Mouse (Mus musculus): Measurements from ENCODE around the gene Gm4952. TPM values are rescaled to one million over a fixed set of nuclear protein-coding genes. Genes with fewer than 3 reads are reported as not detected.

Gene Gm4952
- polyA plus RNA-seq, 1 experiment from 2014 or later = not detected

DNA sequence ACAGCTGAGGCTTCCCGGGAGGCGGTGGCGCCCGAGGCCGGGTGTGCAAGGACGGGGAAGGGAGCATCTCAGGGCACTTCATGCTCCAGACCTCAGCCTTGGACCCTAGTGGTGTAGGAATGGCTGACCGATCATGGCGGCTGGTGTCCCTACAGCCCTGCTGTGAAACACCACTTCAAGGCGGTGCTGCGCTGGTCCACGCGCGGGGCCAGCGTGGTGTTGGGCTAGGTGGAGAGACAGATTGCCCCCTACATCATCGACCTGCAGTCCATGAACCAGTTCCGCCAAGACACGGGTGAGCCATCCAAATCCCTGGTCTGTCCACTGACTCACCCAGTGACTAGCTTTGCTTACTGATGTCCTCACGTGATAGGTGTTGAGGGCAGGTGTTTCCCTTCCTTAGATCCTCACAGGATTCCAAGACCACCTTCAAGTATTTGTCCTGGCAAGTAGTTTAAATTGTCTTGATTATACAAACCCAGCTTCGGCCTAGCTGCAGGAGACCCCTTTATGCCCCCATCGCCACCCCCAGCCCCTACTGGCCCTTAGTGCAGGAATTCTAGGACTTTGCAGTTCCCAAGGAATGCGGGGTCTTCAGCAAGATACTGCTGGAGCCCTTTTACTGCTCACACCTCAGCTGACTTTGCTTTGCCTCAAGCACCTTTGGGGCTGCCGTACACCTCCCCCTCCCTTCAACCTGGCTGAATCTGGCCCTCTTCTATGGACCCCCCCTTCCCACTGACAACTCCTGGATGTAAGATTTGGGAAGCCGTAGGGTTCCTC, 3.3 kb upstream of the Gm4952 start:
- H3K27ac ChIP-seq (ENCODE audit: low read length) = no peak overlapping the region
- peak overlapping the region; percentile 69 for H3K4me3 ChIP-seq (ENCODE audit: low read length)
- H3K9ac ChIP-seq (ENCODE audit: low read length) = peak overlapping the region; percentile 74
- peak; percentile 34; the same call in 1 of the 2 replicates for ATAC-seq (replicated peaks; ENCODE audit: extremely low read depth, insufficient read depth, low FRiP score)
- H3K27me3 ChIP-seq (ENCODE audit: control insufficient read depth, insufficient read depth, low read length) = no peaks in the 10 kb centered on the region
- WGBS = 17% methylated on average over 23 of the region's 23 CpGs
- H3K36me3 ChIP-seq (ENCODE audit: control insufficient read depth, insufficient read depth) = no peaks in the 10 kb centered on the region
- no peaks in the 10 kb centered on the region for H3K9me3 ChIP-seq (replicated peaks; ENCODE audit: control insufficient read depth, low read length)
- peak overlapping the region; percentile 89 for H3K4me2 ChIP-seq (ENCODE audit: low read depth, low read length)
- no peaks in the 10 kb centered on the region; the same call in 1 of the 2 replicates for H3K4me1 ChIP-seq (ENCODE audit: control insufficient read depth, insufficient read depth, low read length)

DNA sequence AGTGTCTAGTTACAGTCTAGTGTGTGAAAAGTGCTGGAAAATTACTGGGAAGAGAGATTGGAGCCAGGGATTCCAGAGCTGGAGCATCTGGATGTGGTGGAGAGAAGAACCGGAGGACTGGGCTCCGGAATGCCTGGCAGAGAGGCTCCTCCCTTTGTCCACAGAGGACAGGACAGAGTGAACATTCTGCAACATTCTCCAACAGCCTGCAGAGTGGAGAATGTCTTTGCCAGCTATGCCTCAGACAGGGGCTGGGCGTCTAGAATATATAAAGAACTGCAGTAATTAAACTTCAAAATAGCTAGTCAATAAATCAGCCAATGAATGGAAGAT, 2.7 kb upstream of the Gm4952 start:
- ATAC-seq (replicated peaks; ENCODE audit: extremely low read depth, insufficient read depth, low FRiP score) = no peak
- Histone ChIP-seq H3K9ac (ENCODE audit: low read length) (no peak overlapping the region), H3K36me3 (ENCODE audit: control insufficient read depth, insufficient read depth) (no peaks in the 10 kb centered on the region), H3K4me1 (ENCODE audit: control insufficient read depth, insufficient read depth, low read length) (no peaks in the 10 kb centered on the region; the same call in 1 of the 2 replicates), H3K4me3 (ENCODE audit: low read length) (no peak overlapping the region), H3K27ac (ENCODE audit: low read length) (no peak overlapping the region), H3K9me3 (replicated peaks; ENCODE audit: control insufficient read depth, low read length) (no peaks in the 10 kb centered on the region), H3K4me2 (ENCODE audit: low read depth, low read length) (no peak overlapping the region), H3K27me3 (ENCODE audit: control insufficient read depth, insufficient read depth, low read length) (no peaks in the 10 kb centered on the region)
- 54% methylated on average over 3 of the region's 3 CpGs for WGBS

DNA sequence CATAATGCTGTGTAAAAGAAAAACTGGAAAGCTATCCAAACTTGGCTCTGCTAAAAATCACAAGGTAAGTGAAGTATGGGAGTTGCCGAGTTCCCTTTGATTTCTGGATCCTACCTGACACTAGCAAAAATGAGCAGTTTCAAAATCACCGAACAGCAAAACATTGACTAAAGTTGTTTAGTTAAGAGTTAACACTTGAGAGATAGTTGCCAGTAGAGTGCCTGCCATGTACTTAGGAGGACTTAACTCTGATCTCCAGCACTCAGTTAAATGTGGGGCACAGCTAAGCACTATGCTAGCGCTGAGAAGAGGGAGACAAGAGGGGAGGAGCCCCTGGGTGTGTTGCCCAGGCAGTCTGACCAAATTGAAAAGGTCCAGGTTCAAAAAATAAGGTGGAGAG, 1.1 kb upstream of the Gm4952 start:
- H3K36me3 ChIP-seq (ENCODE audit: control insufficient read depth, insufficient read depth) = no peaks in the 10 kb centered on the region
- WGBS = 68% methylated on average over 3 of the region's 3 CpGs
- no peak overlapping the region for H3K4me3 ChIP-seq (ENCODE audit: low read length)
- ATAC-seq (replicated peaks; ENCODE audit: extremely low read depth, insufficient read depth, low FRiP score) = no peak
- no peaks in the 10 kb centered on the region for H3K27me3 ChIP-seq (ENCODE audit: control insufficient read depth, insufficient read depth, low read length)
- H3K9me3 ChIP-seq (replicated peaks; ENCODE audit: control insufficient read depth, low read length) = no peaks in the 10 kb centered on the region
- H3K4me2 ChIP-seq (ENCODE audit: low read depth, low read length) = no peak overlapping the region
- no peak overlapping the region for H3K9ac ChIP-seq (ENCODE audit: low read length)
- no peak overlapping the region for H3K27ac ChIP-seq (ENCODE audit: low read length)
- no peaks in the 10 kb centered on the region; the same call in 1 of the 2 replicates for H3K4me1 ChIP-seq (ENCODE audit: control insufficient read depth, insufficient read depth, low read length)

DNA sequence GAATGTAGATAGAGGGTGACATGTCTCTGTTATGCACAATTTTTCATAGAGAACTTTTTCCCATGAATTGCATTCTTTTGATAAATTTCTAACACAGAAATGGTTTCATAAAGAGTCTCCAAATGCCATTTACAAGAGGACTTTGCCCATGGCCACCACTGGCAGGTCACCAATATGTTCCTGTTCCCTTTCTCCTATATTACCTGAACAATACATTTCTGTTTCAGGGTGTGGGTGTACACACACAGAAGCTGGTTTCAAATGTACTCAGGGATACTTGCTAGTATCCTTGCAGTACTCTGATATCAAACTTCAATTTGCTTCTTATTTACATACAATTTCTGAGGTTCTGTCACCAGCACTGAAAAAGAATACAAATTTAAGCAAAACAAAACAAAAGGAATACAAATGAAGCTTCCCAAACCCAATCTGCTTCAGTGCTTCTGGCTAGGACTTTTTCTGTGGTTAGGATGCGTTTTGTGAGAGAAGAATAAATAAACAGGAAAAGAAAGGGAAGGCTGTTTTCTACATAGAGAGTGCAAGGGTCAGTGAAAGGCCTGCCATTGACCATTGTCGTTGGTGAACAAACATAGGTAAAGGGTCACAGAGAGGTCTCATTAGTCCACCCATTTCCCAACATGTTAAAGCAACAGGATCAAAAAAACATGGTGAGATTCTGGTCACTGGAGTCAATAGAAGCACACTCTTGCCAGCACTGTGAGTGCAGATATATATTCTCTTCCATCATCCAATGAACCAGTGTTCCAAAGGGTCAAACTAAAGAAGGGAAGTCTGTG, 1.1 kb downstream of the Gm4952 start:
- WGBS = 53% methylated on average over 2 of the region's 2 CpGs
- Histone ChIP-seq H3K9me3 (replicated peaks; ENCODE audit: control insufficient read depth, low read length) (no peaks in the 10 kb centered on the region), H3K27ac (ENCODE audit: low read length) (no peak overlapping the region), H3K36me3 (ENCODE audit: control insufficient read depth, insufficient read depth) (no peaks in the 10 kb centered on the region), H3K4me3 (ENCODE audit: low read length) (no peak overlapping the region), H3K27me3 (ENCODE audit: control insufficient read depth, insufficient read depth, low read length) (no peaks in the 10 kb centered on the region), H3K9ac (ENCODE audit: low read length) (no peak overlapping the region), H3K4me1 (ENCODE audit: control insufficient read depth, insufficient read depth, low read length) (no peaks in the 10 kb centered on the region; the same call in 1 of the 2 replicates), H3K4me2 (ENCODE audit: low read depth, low read length) (no peak overlapping the region)
- ATAC-seq (replicated peaks; ENCODE audit: extremely low read depth, insufficient read depth, low FRiP score) = no peak

DNA sequence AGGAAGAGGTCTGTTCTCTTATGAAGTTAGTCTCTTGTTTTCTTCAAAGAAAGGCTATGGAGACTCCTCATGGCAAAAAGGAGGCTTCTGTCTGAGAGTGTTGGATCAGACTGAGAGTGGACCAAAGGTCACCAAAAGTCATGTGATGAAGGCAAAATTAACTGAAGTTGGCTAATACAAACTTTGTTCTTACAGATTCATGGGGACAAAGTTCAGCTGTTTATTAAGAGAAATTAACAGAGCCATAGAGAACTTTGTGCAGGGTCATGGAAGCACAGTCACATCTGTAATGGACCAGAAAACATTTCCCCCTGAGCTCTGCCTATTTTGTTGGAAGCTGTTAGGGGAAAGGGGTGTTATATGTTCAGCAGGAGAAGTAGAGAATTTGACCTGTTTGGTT, 8.6 kb downstream of the Gm4952 start:
- H3K4me3 ChIP-seq (ENCODE audit: low read length) = no peak overlapping the region
- H3K27me3 ChIP-seq (ENCODE audit: control insufficient read depth, insufficient read depth, low read length) = no peaks in the 10 kb centered on the region
- H3K9ac ChIP-seq (ENCODE audit: low read length) = no peak overlapping the region
- no peaks in the 10 kb centered on the region for H3K9me3 ChIP-seq (replicated peaks; ENCODE audit: control insufficient read depth, low read length)
- H3K4me2 ChIP-seq (ENCODE audit: low read depth, low read length) = no peak overlapping the region
- no peaks in the 10 kb centered on the region for H3K4me1 ChIP-seq (ENCODE audit: control insufficient read depth, insufficient read depth, low read length)
- no peak for ATAC-seq (replicated peaks; ENCODE audit: extremely low read depth, insufficient read depth, low FRiP score)
- no peak overlapping the region for H3K27ac ChIP-seq (ENCODE audit: low read length)
- no peaks in the 10 kb centered on the region for H3K36me3 ChIP-seq (ENCODE audit: control insufficient read depth, insufficient read depth)

DNA sequence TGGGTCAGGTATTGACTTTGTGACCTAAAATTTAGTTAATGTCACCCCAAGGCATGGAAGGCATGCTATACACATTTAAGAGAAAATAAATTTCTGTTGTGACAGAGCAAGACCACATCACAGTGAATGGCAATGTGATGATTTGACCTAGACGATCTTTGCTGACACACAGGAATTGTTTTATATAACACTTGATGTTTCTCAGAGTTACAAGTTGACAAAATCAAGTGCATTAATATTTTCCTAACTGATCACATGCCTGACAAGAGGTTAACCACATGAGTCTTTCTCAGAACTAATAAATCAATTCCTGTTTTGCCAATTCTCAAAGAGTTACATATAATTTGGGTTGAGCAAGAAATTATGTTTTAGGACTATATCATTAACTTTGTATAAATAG, 13.9 kb downstream of the Gm4952 start:
- no peaks in the 10 kb centered on the region for H3K36me3 ChIP-seq (ENCODE audit: control insufficient read depth, insufficient read depth)
- WGBS = 56% methylated on average over 1 of the region's 1 CpGs
- H3K27me3 ChIP-seq (ENCODE audit: control insufficient read depth, insufficient read depth, low read length) = no peaks in the 10 kb centered on the region
- no peak overlapping the region for H3K27ac ChIP-seq (ENCODE audit: low read length)
- ATAC-seq (replicated peaks; ENCODE audit: extremely low read depth, insufficient read depth, low FRiP score) = no peak
- no peaks in the 10 kb centered on the region for H3K9me3 ChIP-seq (replicated peaks; ENCODE audit: control insufficient read depth, low read length)
- H3K4me2 ChIP-seq (ENCODE audit: low read depth, low read length) = no peak overlapping the region
- H3K9ac ChIP-seq (ENCODE audit: low read length) = no peak overlapping the region
- H3K4me3 ChIP-seq (ENCODE audit: low read length) = no peak overlapping the region
- no peaks in the 10 kb centered on the region for H3K4me1 ChIP-seq (ENCODE audit: control insufficient read depth, insufficient read depth, low read length)

DNA sequence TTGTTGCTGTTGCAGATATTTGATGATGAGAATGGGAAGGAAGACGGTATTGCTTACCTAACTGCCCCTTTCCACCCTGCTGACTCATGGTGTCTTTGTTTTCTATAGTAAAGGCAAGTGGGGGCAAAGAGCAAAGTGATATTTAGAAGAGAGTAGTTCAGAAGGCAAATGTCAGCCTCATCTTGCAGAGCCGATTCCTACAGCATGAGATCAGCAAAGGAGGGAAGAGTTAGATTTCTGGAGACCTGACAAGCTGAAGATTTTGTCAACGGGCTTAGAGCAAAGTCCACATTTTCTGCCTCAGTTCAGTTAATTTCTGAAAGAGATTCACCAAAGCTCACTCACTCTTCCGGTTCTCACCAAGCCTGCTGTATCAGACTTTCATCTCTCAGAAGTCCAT, 33.4 kb downstream of the Gm4952 start, which contains the start of gene Glyat:
Glyat (plus strand) TSS at position 133 of the 400 bp plus-strand sequence.
- Histone ChIP-seq H3K9ac (ENCODE audit: low read length) (no peak within 1 kb of the TSS), H3K36me3 (ENCODE audit: control insufficient read depth, insufficient read depth) (no peaks in the 10 kb centered on the region), H3K9me3 (replicated peaks; ENCODE audit: control insufficient read depth, low read length) (no peaks in the 10 kb centered on the region), H3K27me3 (ENCODE audit: control insufficient read depth, insufficient read depth, low read length) (no peaks in the 10 kb centered on the region), H3K27ac (ENCODE audit: low read length) (no peak within 1 kb of the TSS), H3K4me1 (ENCODE audit: control insufficient read depth, insufficient read depth, low read length) (no peaks in the 10 kb centered on the region), H3K4me3 (ENCODE audit: low read length) (no peak within 1 kb of the TSS), H3K4me2 (ENCODE audit: low read depth, low read length) (no peak within 1 kb of the TSS)
- 59% methylated on average over 4 of the region's 4 CpGs for WGBS
- no peak for ATAC-seq (replicated peaks; ENCODE audit: extremely low read depth, insufficient read depth, low FRiP score)

DNA sequence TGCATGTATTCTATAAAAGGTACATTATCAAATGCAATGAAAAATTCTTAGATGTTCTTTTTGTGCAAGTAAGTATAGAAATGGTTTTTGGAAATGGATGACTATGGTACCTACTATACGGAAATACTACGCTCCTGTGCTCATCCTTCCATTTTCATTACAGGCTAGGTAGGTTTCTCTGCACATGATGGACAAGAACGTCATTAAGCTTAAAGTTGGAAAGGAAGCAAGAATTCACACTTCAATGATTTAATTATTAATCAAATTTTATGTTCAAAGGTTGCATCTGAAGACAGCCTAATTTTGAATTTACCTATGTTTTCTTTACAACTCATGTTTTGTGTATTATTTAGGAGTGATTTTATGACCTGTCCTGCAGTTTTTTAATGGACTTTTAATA, 34.5 kb downstream of the Gm4952 start:
- Histone ChIP-seq H3K9ac (ENCODE audit: low read length) (no peak overlapping the region), H3K4me1 (ENCODE audit: control insufficient read depth, insufficient read depth, low read length) (no peaks in the 10 kb centered on the region), H3K4me2 (ENCODE audit: low read depth, low read length) (no peak overlapping the region), H3K36me3 (ENCODE audit: control insufficient read depth, insufficient read depth) (no peaks in the 10 kb centered on the region), H3K27ac (ENCODE audit: low read length) (no peak overlapping the region), H3K27me3 (ENCODE audit: control insufficient read depth, insufficient read depth, low read length) (no peaks in the 10 kb centered on the region), H3K9me3 (replicated peaks; ENCODE audit: control insufficient read depth, low read length) (no peaks in the 10 kb centered on the region), H3K4me3 (ENCODE audit: low read length) (no peak overlapping the region)
- no peak for ATAC-seq (replicated peaks; ENCODE audit: extremely low read depth, insufficient read depth, low FRiP score)
- WGBS = 80% methylated on average over 3 of the region's 3 CpGs

DNA sequence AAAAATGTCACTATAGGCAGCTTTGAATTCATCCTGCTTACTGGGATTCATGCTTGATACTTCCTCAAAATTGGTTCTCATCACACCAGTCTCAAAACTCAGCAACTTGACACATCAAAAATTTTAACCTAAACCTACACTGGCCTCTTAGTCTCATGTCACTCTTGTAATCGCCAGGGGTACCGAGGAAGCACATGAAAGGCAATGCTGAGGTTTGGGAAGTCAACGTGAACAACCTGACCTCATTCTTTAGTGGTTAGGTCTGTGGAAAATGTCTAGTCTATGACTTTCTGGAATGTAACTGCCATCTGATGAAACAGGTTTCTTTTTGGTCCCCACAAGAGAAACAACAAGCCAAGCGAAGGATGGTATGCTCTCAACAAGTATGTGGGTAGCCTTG, 35.2 kb downstream of the Gm4952 start:
- 67% methylated on average over 4 of the region's 4 CpGs for WGBS
- Histone ChIP-seq H3K9ac (ENCODE audit: low read length) (no peak overlapping the region), H3K4me2 (ENCODE audit: low read depth, low read length) (no peak overlapping the region), H3K27ac (ENCODE audit: low read length) (no peak overlapping the region), H3K4me1 (ENCODE audit: control insufficient read depth, insufficient read depth, low read length) (no peaks in the 10 kb centered on the region), H3K4me3 (ENCODE audit: low read length) (no peak overlapping the region), H3K36me3 (ENCODE audit: control insufficient read depth, insufficient read depth) (no peaks in the 10 kb centered on the region), H3K27me3 (ENCODE audit: control insufficient read depth, insufficient read depth, low read length) (no peaks in the 10 kb centered on the region), H3K9me3 (replicated peaks; ENCODE audit: control insufficient read depth, low read length) (no peaks in the 10 kb centered on the region)
- ATAC-seq (replicated peaks; ENCODE audit: extremely low read depth, insufficient read depth, low FRiP score) = no peak
